Comparison of ENCODE assay signal across 13 mouse cellular contexts in genomic region chr5:28679761-28680160, GRCm38 (mm10).
DNase-seq lines count a peak whose midpoint lies in the region; ATAC-seq and TF ChIP-seq lines count a peak whose summit lies in the region.
"Had no signal": no experiment of that assay in that cellular context is flagged by ENCODE, and none has a peak within 500 bp of the region (broad histone marks: within the 10 kb centered on the region; RNA-seq: fewer than 3 reads in every experiment).

No protein-coding gene starts in this region.

- H3K27ac ChIP-seq in forebrain, embryonic 15.5 days (replicated peaks): no peak overlapping the region
- no peak overlapping the region for H3K27ac ChIP-seq in forebrain, embryonic 12.5 days
- H3K27ac ChIP-seq in forebrain, postnatal 0 days (ENCODE audit: low read depth, low read length): no peak overlapping the region
- H3K27ac ChIP-seq in thymus, adult 2 months (ENCODE audit: control insufficient read depth, insufficient read depth, low read length): no peak overlapping the region
- H3K27ac ChIP-seq: liver, embryonic 15.5 days had no signal

- no peak overlapping the region for H3K4me3 ChIP-seq in forebrain, embryonic 15.5 days
- H3K4me3 ChIP-seq in forebrain, embryonic 12.5 days (replicated peaks): no peak overlapping the region
- no peak overlapping the region for H3K4me3 ChIP-seq in forebrain, postnatal 0 days (ENCODE audit: low read depth, low read length)
- no peak overlapping the region for H3K4me3 ChIP-seq in thymus, adult 2 months (ENCODE audit: control insufficient read depth, insufficient read depth, low read length)
- H3K4me3 ChIP-seq: liver, embryonic 15.5 days had no signal

- TF ChIP-seq CTCF in forebrain, postnatal 0 days (IDR thresholded peaks at IDR 0.05; ENCODE audit: low read depth): no peak
- no peak for TF ChIP-seq CTCF in thymus, adult 2 months (IDR thresholded peaks at IDR 0.05; ENCODE audit: borderline replicate concordance, control insufficient read depth, extremely low read depth, insufficient read depth, low read length, poor library complexity)

- H3K27me3 ChIP-seq in forebrain, embryonic 15.5 days: no peaks in the 10 kb centered on the region
- no peaks in the 10 kb centered on the region for H3K27me3 ChIP-seq in forebrain, embryonic 12.5 days
- H3K27me3 ChIP-seq in forebrain, postnatal 0 days (ENCODE audit: insufficient read depth, low read length): no peaks in the 10 kb centered on the region
- H3K27me3 ChIP-seq in thymus, adult 2 months (ENCODE audit: control insufficient read depth, insufficient read depth, low read length): no peaks in the 10 kb centered on the region
- H3K27me3 ChIP-seq: liver, embryonic 15.5 days had no signal

- WGBS in forebrain, embryonic 15.5 days: 69% methylated on average over 1 of the region's 1 CpGs
- WGBS in forebrain, embryonic 12.5 days: 86% methylated on average over 1 of the region's 1 CpGs
- WGBS in forebrain, postnatal 0 days: 44% methylated on average over 1 of the region's 1 CpGs
- WGBS in thymus, adult 2 months: 82% methylated on average over 1 of the region's 1 CpGs

- peak; percentile 31 to 45 for DNase-seq in right cerebral cortex, postnatal 10 days (ENCODE audit: low spot score in 2 of 2)
- DNase-seq in right cerebral cortex, adult 18-20 months: no peak
- peak; percentile 26 for DNase-seq in forebrain, postnatal 0 days
- peak; percentile 10 for DNase-seq in telencephalon, adult 2 months (ENCODE audit: low read depth, low spot score)
- no peak for DNase-seq in right cerebral cortex, postnatal 14 days
- DNase-seq in thymus, adult 2 months: no peak
- DNase-seq: embryo, embryonic 11 days; kidney, adult 18-20 months; kidney, postnatal 4 days; thymus, adult 18-20 months had no signal

- H3K9me3 ChIP-seq in forebrain, embryonic 15.5 days: no peaks in the 10 kb centered on the region
- no peaks in the 10 kb centered on the region for H3K9me3 ChIP-seq in forebrain, embryonic 12.5 days
- H3K9me3 ChIP-seq in forebrain, postnatal 0 days (ENCODE audit: low read length): no peaks in the 10 kb centered on the region
- H3K9me3 ChIP-seq: liver, embryonic 15.5 days had no signal

- H3K4me1 ChIP-seq in forebrain, embryonic 15.5 days: peaks cover 4% of the 10 kb centered on the region
- peaks cover 13% of the 10 kb centered on the region; the same call in 1 of the 2 replicates for H3K4me1 ChIP-seq in forebrain, embryonic 12.5 days
- H3K4me1 ChIP-seq in forebrain, postnatal 0 days (ENCODE audit: insufficient read depth): 0 out of 2 replicates have a peak, but pooled peaks cover 3% of the 10 kb centered on the region
- no peaks in the 10 kb centered on the region; the same call in 1 of the 2 replicates for H3K4me1 ChIP-seq in thymus, adult 2 months (replicated peaks; ENCODE audit: control insufficient read depth, insufficient read depth, low read length)
- H3K4me1 ChIP-seq: liver, embryonic 15.5 days had no signal

- H3K36me3 ChIP-seq in forebrain, embryonic 15.5 days: no peaks in the 10 kb centered on the region
- no peaks in the 10 kb centered on the region for H3K36me3 ChIP-seq in forebrain, embryonic 12.5 days (replicated peaks)
- H3K36me3 ChIP-seq in forebrain, postnatal 0 days (ENCODE audit: insufficient read depth): no peaks in the 10 kb centered on the region
- H3K36me3 ChIP-seq in thymus, adult 2 months (ENCODE audit: control insufficient read depth, insufficient read depth, low read length): no peaks in the 10 kb centered on the region
- H3K36me3 ChIP-seq: liver, embryonic 15.5 days had no signal

- no peak overlapping the region for H3K9ac ChIP-seq in forebrain, embryonic 15.5 days (replicated peaks)
- no peak overlapping the region for H3K9ac ChIP-seq in forebrain, embryonic 12.5 days
- no peak overlapping the region for H3K9ac ChIP-seq in forebrain, postnatal 0 days
- H3K9ac ChIP-seq: liver, embryonic 15.5 days had no signal

- H3K4me2 ChIP-seq in forebrain, embryonic 15.5 days (replicated peaks): no peak overlapping the region
- H3K4me2 ChIP-seq in forebrain, embryonic 12.5 days: no peak overlapping the region
- H3K4me2 ChIP-seq in forebrain, postnatal 0 days (ENCODE audit: low read depth): no peak overlapping the region
- H3K4me2 ChIP-seq: liver, embryonic 15.5 days had no signal

- no peak for TF ChIP-seq POLR2A in thymus, adult 2 months (IDR thresholded peaks at IDR 0.05; ENCODE audit: control insufficient read depth, extremely low read depth, insufficient read depth, low read length, poor library complexity)

- peak; percentile 52 for ATAC-seq in forebrain, embryonic 15.5 days (replicated peaks)
- ATAC-seq in forebrain, embryonic 12.5 days (ENCODE audit: low FRiP score): no peak
- ATAC-seq in forebrain, postnatal 0 days: peak; percentile 81

Comparison
In these comparisons a context has a peak if more than half of its experiments do, and no peak if none do; other contexts are left out.
1. DNase-seq: peak in right cerebral cortex, postnatal 10 days (2 of 2), forebrain, postnatal 0 days (single experiment) and telencephalon, adult 2 months (single experiment); none in right cerebral cortex, adult 18-20 months (single experiment), right cerebral cortex, postnatal 14 days (single experiment) and thymus, adult 2 months (single experiment).